Comparison of ENCODE assay signal across 8 mouse cellular contexts in genomic region chr4:129882555-129883293, GRCm38 (mm10). TPM values are rescaled to one million over a fixed set of nuclear protein-coding genes. Genes with fewer than 3 reads are reported as not detected.
DNase-seq lines count a peak whose midpoint lies in the region; ATAC-seq and TF ChIP-seq lines count a peak whose summit lies in the region.

No protein-coding gene starts in this region.

- peak overlapping the region; percentile 76 for H3K27ac ChIP-seq in embryonic facial prominence, embryonic 12.5 days
- H3K27ac ChIP-seq in heart, postnatal 0 days (ENCODE audit: low read depth), result peak overlapping the region; percentile 86

- no peaks in the 10 kb centered on the region for H3K27me3 ChIP-seq in embryonic facial prominence, embryonic 12.5 days
- H3K27me3 ChIP-seq in heart, postnatal 0 days (ENCODE audit: control insufficient read depth, insufficient read depth, low read length), result no peaks in the 10 kb centered on the region

- no peak for TF ChIP-seq EP300 in heart, postnatal 0 days (IDR thresholded peaks at IDR 0.05; ENCODE audit: low read depth)

- DNase-seq in embryo, embryonic 10 days (ENCODE audit: low spot score), result peak; percentile 35
- no peak for DNase-seq in embryo, embryonic 9.5 days (ENCODE audit: extremely low spot score)
- peak; percentile 63 for DNase-seq in heart, postnatal 0 days (ENCODE audit: low spot score)
- peak; percentile 76 for DNase-seq in kidney, postnatal 14 days
- peak; percentile 62 to 67 for DNase-seq in lung, adult 18-20 months
- peak; percentile 66 to 77 for DNase-seq in thymus, postnatal 36 days

- no peak for TF ChIP-seq CTCF in heart, postnatal 0 days (IDR thresholded peaks at IDR 0.05; ENCODE audit: low read depth)

- H3K36me3 ChIP-seq in embryonic facial prominence, embryonic 12.5 days, result no peaks in the 10 kb centered on the region
- no peaks in the 10 kb centered on the region for H3K36me3 ChIP-seq in heart, postnatal 0 days (replicated peaks; ENCODE audit: control insufficient read depth, insufficient read depth, low read length)

- H3K4me1 ChIP-seq in embryonic facial prominence, embryonic 12.5 days, result peaks cover 29% of the 10 kb centered on the region
- peaks cover 11% of the 10 kb centered on the region for H3K4me1 ChIP-seq in heart, postnatal 0 days (ENCODE audit: control insufficient read depth, insufficient read depth)

- WGBS in embryonic facial prominence, embryonic 12.5 days, result 20% methylated on average over 11 of the region's 11 CpGs
- WGBS in heart, postnatal 0 days, result 27% methylated on average over 11 of the region's 11 CpGs

- 0 out of 2 replicates have a peak overlapping the region, but pooled peaks have one; percentile 14 for H3K4me3 ChIP-seq in embryonic facial prominence, embryonic 12.5 days
- peak overlapping the region; percentile 3; the same call in 1 of the 2 replicates for H3K4me3 ChIP-seq in heart, postnatal 0 days (ENCODE audit: low read depth, low read length)

- H3K9me3 ChIP-seq in embryonic facial prominence, embryonic 12.5 days, result no peaks in the 10 kb centered on the region
- H3K9me3 ChIP-seq in heart, postnatal 0 days (replicated peaks; ENCODE audit: control insufficient read depth, low read length), result no peaks in the 10 kb centered on the region

- H3K4me2 ChIP-seq in embryonic facial prominence, embryonic 12.5 days (replicated peaks), result peak overlapping the region; percentile 34
- peak overlapping the region; percentile 36; the same call in 1 of the 2 replicates for H3K4me2 ChIP-seq in heart, postnatal 0 days (ENCODE audit: low read depth, low read length)

- 0 out of 2 replicates have a peak, but pooled peaks have one; percentile 49 for ATAC-seq in embryonic facial prominence, embryonic 12.5 days (ENCODE audit: insufficient number of reproducible peaks, insufficient read depth, low FRiP score, low TSS enrichment)
- peak; percentile 87 for ATAC-seq in heart, postnatal 0 days (ENCODE audit: insufficient read depth, low read depth)
- peak; percentile 86 for ATAC-seq in neutrophil, adult 5-6 weeks (ENCODE audit: extremely low read depth, insufficient number of reproducible peaks, low FRiP score, poor library complexity, severe bottlenecking)

- peak overlapping the region; percentile 33; the same call in 1 of the 2 replicates for H3K9ac ChIP-seq in embryonic facial prominence, embryonic 12.5 days
- peak overlapping the region; percentile 21; the same call in 1 of the 2 replicates for H3K9ac ChIP-seq in heart, postnatal 0 days (replicated peaks; ENCODE audit: low read depth, low read length)

RNA-seq across cellular contexts. Expression of gene Spocd1, which starts 46.3 kb away (rescaled TPM):
- polyA plus RNA-seq in embryonic facial prominence, embryonic 12.5 days (2016; fragmentation: Nextera tagmentation; extraction: Ambion mirVana), result 0.06 TPM in 1 of 2 replicates, not detected in the other
- 0.70 TPM in 1 of 2 replicates, not detected in the other for total RNA-seq in heart, postnatal 0 days (2014; rRNA removed; ENCODE audit: low replicate concordance)
- polyA plus RNA-seq in heart, postnatal 0 days (2015; fragmentation: Nextera tagmentation; extraction: Ambion mirVana), result 0.04 and 0.05 TPM in 2 replicates
- total RNA-seq in neutrophil, adult 5-6 weeks (2017), result not detected in 2 replicates
